Mouse (Mus musculus) right cerebral cortex, postnatal 36 days (tissue): ENCODE measurements around the gene Adora2a.
"Not testable (repeated sequence)": the region's sequence is repeated elsewhere in the genome, so short reads cannot be mapped to it uniquely, and the experiment has no call there.

Experiments used
- DNase-seq, 2 experiments: peaks; one replicate each; pipeline ENCODE4 v3.0.0; 2022; ENCODE audit warnings: low spot score in 2 of 2, mixed read lengths in 1 of 2

The Adora2a gene

GRCm38 (mm10) chr10:75345265-75345664, 28.6 kb downstream of the Adora2a start:
- no peak for DNase-seq

GRCm38 (mm10) chr10:75350564-75350963, 33.9 kb downstream of the Adora2a start:
- DNase-seq, result no peak

GRCm38 (mm10) chr10:75352541-75352940, 35.9 kb downstream of the Adora2a start:
- no peak for DNase-seq

- not testable (repeated sequence) for DNase-seq
Observed at GRCm38 (mm10) chr10:75353838-75354241, 37.2 kb downstream of the Adora2a start.

- no peak for DNase-seq
Observed at GRCm38 (mm10) chr10:75355341-75355740, 38.7 kb downstream of the Adora2a start.

GRCm38 (mm10) chr10:75364214-75364690, 47.6 kb downstream of the Adora2a start:
- not testable (repeated sequence) for DNase-seq

- no peak for DNase-seq
Observed at GRCm38 (mm10) chr10:75364796-75365195, 48.1 kb downstream of the Adora2a start.

- DNase-seq, result no peak
Observed at GRCm38 (mm10) chr10:75365231-75365633, 48.6 kb downstream of the Adora2a start.

- DNase-seq, result not testable (repeated sequence)
Observed at GRCm38 (mm10) chr10:75373655-75374351, 57.1 kb downstream of the Adora2a start.

- no peak for DNase-seq
Observed at GRCm38 (mm10) chr10:75378688-75379087, 62.0 kb downstream of the Adora2a start.
